Mouse (Mus musculus) heart, embryonic 10.5 days (tissue): Measurements from ENCODE around the gene Ift43. TPM values are rescaled to one million over a fixed set of nuclear protein-coding genes. Genes with fewer than 3 reads are reported as not detected.

Experiments used
- DNase-seq: peaks from one replicate; pipeline ENCODE4 v3.0.0-alpha.2; 2017; ENCODE audit warnings: low spot score
- H3K27ac ChIP-seq: fragments of 300-500 bp; sonication (generic); 2 replicates; pipeline ENCODE4 v1.5.1; 2016; ENCODE audit warnings: mild to moderate bottlenecking
- H3K27me3 ChIP-seq: fragments of 300-500 bp; sonication (generic); 2 replicates; pipeline ENCODE4 v1.6.1; 2016; ENCODE audit warnings: mild to moderate bottlenecking; ENCODE audit not compliant: poor library complexity, insufficient read depth, severe bottlenecking
- H3K36me3 ChIP-seq: fragments of 300-500 bp; sonication (generic); 2 replicates; pipeline ENCODE4 v1.6.1; 2016; ENCODE audit warnings: mild to moderate bottlenecking, moderate library complexity
- H3K4me1 ChIP-seq: fragments of 300-500 bp; sonication (generic); 2 replicates; pipeline ENCODE4 v1.6.1; 2016; ENCODE audit warnings: mild to moderate bottlenecking
- H3K4me3 ChIP-seq: fragments of 300-500 bp; sonication (generic); 2 replicates; pipeline ENCODE4 v1.5.1; 2016; ENCODE audit warnings: mild to moderate bottlenecking, moderate library complexity
- H3K9me3 ChIP-seq: fragments of 300-500 bp; sonication (generic); 2 replicates; pipeline ENCODE4 v1.6.1; 2016; ENCODE audit warnings: mild to moderate bottlenecking, moderate library complexity
- WGBS: fragments of 180-500 bp; shearing (Covaris S2); methylation state at CpG from one replicate; pipeline ENCODE4 v1.1.7; 2016; 5-methylcytosine and 5-hydroxymethylcytosine counted together
- polyA plus RNA-seq: library from polyadenylated mRNA; unstranded; fragments of >200 nt; fragmentation: Nextera tagmentation; extraction: Ambion mirVana; gene quantifications from 2 replicates; pipeline ENCODE4 v1.2.1, GENCODE M21; 2016

The Ift43 gene
- polyA plus RNA-seq, 1 experiment from 2014 or later: 104 TPM

GRCm38 (mm10) chr12:86162890-86163816 lies 80.8 kb downstream of the Ift43 start:
- no peak for DNase-seq
- Histone ChIP-seq H3K9me3 (no peaks in the 10 kb centered on the region), H3K4me3 (no peak overlapping the region), H3K27ac (peak overlapping the region; percentile 63), H3K27me3 (0 out of 2 replicates have a peak, but pooled peaks cover 4% of the 10 kb centered on the region), H3K4me1 (peaks cover 53% of the 10 kb centered on the region), H3K36me3 (peaks cover 17% of the 10 kb centered on the region)
- WGBS: 39% methylated on average over 12 of the region's 12 CpGs

GRCm38 (mm10) chr12:86166244-86166643 lies 83.9 kb downstream of the Ift43 start:
- peaks cover 47% of the 10 kb centered on the region for H3K4me1 ChIP-seq
- 11% methylated on average over 2 of the region's 2 CpGs for WGBS

DNA sequence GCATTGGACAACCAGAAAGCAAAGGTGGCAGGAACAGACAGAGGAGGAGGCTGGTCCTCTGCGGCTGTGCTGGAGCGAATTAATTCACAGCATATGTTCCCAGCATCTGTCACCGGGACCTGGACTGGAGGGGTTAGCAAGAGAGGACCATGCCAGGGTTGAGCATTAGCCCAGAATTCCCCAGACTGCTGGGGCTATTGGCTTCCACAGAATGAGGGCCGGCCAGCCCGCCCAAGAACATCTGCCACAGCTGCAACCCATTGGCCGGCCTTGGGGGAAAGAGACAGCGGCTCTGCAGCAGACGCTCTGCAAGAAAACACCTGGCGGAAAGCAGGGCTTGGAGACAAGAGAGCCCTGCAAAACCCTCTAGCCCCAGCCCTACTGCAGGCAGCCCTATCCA lies 84.7 kb downstream of the Ift43 start:
- Histone ChIP-seq H3K27me3 (0 out of 2 replicates have a peak, but pooled peaks cover 5% of the 10 kb centered on the region), H3K4me1 (peaks cover 49% of the 10 kb centered on the region), H3K4me3 (no peak overlapping the region), H3K9me3 (no peaks in the 10 kb centered on the region), H3K36me3 (peaks cover under 1% of the 10 kb centered on the region; the same call in 1 of the 2 replicates), H3K27ac (0 out of 2 replicates have a peak overlapping the region, but pooled peaks have one; percentile 11)
- DNase-seq: no peak
- WGBS: 51% methylated on average over 9 of the region's 9 CpGs

More at GRCm38 (mm10) chr12:86166244-86166643, 83.9 kb downstream of the Ift43 start:
- Histone ChIP-seq H3K4me3 (no peak overlapping the region), H3K27me3 (0 out of 2 replicates have a peak, but pooled peaks cover 5% of the 10 kb centered on the region), H3K27ac (no peak overlapping the region), H3K9me3 (no peaks in the 10 kb centered on the region), H3K36me3 (peaks cover 8% of the 10 kb centered on the region)
- DNase-seq: no peak

- no peak overlapping the region for H3K4me3 ChIP-seq
- H3K36me3 ChIP-seq: no peaks in the 10 kb centered on the region
- H3K9me3 ChIP-seq: no peaks in the 10 kb centered on the region
- H3K27ac ChIP-seq: no peak overlapping the region
- no peak for DNase-seq
- H3K4me1 ChIP-seq: peaks cover 47% of the 10 kb centered on the region
- 18% methylated on average over 1 of the region's 1 CpGs for WGBS
- H3K27me3 ChIP-seq: 0 out of 2 replicates have a peak, but pooled peaks cover 5% of the 10 kb centered on the region
Observed at GRCm38 (mm10) chr12:86168712-86169111, 86.4 kb downstream of the Ift43 start.

- Histone ChIP-seq H3K27me3 (0 out of 2 replicates have a peak, but pooled peaks cover 9% of the 10 kb centered on the region), H3K9me3 (no peaks in the 10 kb centered on the region), H3K36me3 (no peaks in the 10 kb centered on the region), H3K4me1 (peaks cover 42% of the 10 kb centered on the region), H3K4me3 (no peak overlapping the region), H3K27ac (no peak overlapping the region)
- WGBS: 66% methylated on average over 5 of the region's 5 CpGs
- DNase-seq: no peak
Observed at GRCm38 (mm10) chr12:86169195-86169594, 86.9 kb downstream of the Ift43 start.

DNA sequence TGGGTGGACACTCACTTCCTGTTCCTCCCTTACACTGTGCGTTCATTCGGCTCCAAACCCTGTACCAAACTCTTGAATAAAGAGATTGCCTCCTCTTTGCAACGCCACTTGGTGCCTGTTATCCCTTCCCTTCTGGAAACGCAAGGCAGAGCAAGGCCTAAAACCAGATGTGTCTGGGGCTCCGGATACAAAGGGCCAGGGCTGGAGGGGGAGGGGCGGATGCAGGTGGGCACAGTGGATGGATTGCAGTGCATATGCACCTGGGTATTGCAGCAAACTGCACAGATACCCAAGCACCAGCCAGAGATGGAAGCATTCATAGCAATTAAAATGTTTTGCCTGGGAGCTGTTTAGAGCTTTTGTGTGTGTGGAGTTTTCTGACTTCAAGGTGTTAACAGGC lies 91.0 kb downstream of the Ift43 start:
- 53% methylated on average over 6 of the region's 6 CpGs for WGBS
- Histone ChIP-seq H3K4me1 (peaks cover 46% of the 10 kb centered on the region), H3K27me3 (0 out of 2 replicates have a peak, but pooled peaks cover 8% of the 10 kb centered on the region), H3K4me3 (no peak overlapping the region), H3K9me3 (no peaks in the 10 kb centered on the region), H3K36me3 (no peaks in the 10 kb centered on the region), H3K27ac (0 out of 2 replicates have a peak overlapping the region, but pooled peaks have one; percentile 1)
- DNase-seq: no peak

- Histone ChIP-seq H3K27me3 (0 out of 2 replicates have a peak, but pooled peaks cover 8% of the 10 kb centered on the region), H3K4me3 (no peak overlapping the region), H3K4me1 (peaks cover 43% of the 10 kb centered on the region), H3K9me3 (no peaks in the 10 kb centered on the region), H3K27ac (no peak overlapping the region), H3K36me3 (no peaks in the 10 kb centered on the region)
- WGBS: 78% methylated on average over 12 of the region's 12 CpGs
- DNase-seq: no peak
Observed at GRCm38 (mm10) chr12:86174369-86174768, 92.0 kb downstream of the Ift43 start.

GRCm38 (mm10) chr12:86175476-86175942 lies 93.2 kb downstream of the Ift43 start:
- H3K36me3 ChIP-seq: no peaks in the 10 kb centered on the region
- H3K27me3 ChIP-seq: 0 out of 2 replicates have a peak, but pooled peaks cover 8% of the 10 kb centered on the region
- peak overlapping the region; percentile 45 for H3K27ac ChIP-seq
- no peak for DNase-seq
- peaks cover 53% of the 10 kb centered on the region for H3K4me1 ChIP-seq
- WGBS: 27% methylated on average over 12 of the region's 12 CpGs
- H3K4me3 ChIP-seq: no peak overlapping the region
- no peaks in the 10 kb centered on the region for H3K9me3 ChIP-seq

DNA sequence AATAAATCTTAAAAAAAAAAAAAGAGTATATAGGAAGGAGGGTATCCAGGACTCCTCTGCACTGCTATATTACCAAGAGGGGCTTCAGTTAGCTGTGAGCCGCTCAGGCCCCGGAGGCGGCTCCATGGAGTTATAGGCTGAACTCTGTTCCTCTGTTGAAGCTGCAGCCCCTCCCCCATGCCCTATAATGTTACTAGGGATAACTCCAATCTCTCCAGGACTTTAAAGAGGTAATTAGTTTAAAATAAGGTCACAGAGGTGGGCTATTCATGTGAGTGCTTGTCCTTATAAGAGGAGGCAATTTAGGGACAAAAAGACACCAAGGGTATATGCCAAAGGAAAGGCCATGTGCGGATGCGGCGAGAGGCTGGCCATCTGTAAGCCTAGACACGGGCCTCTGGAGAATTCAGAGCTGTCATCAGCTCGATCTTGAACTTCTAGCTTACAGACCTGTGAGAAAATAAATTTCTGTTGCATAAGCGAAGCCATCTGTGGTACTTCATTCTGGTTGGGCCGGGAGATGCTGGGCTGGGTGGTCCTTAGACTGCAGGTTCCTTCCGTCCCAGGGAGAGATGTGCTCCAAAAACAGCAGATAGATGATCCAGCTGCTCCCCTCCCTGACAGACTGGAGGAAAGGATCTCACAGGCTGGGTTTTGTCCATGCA lies 94.5 kb downstream of the Ift43 start:
- WGBS: 66% methylated on average over 11 of the region's 11 CpGs

GRCm38 (mm10) chr12:86179266-86179665 lies 96.9 kb downstream of the Ift43 start:
- peaks cover 54% of the 10 kb centered on the region for H3K4me1 ChIP-seq
- H3K36me3 ChIP-seq: no peaks in the 10 kb centered on the region
- H3K4me3 ChIP-seq: no peak overlapping the region
- no peak overlapping the region for H3K27ac ChIP-seq
- H3K9me3 ChIP-seq: no peaks in the 10 kb centered on the region
- WGBS: 85% methylated on average over 7 of the region's 7 CpGs
- 0 out of 2 replicates have a peak, but pooled peaks cover 4% of the 10 kb centered on the region for H3K27me3 ChIP-seq
- DNase-seq: no peak

More for the DNA sequence above, 94.5 kb downstream of the Ift43 start:
- peaks cover 63% of the 10 kb centered on the region for H3K4me1 ChIP-seq
- no peak for DNase-seq
- H3K36me3 ChIP-seq: no peaks in the 10 kb centered on the region
- 0 out of 2 replicates have a peak, but pooled peaks cover 8% of the 10 kb centered on the region for H3K27me3 ChIP-seq
- no peak overlapping the region for H3K4me3 ChIP-seq
- H3K27ac ChIP-seq: no peak overlapping the region
- H3K9me3 ChIP-seq: no peaks in the 10 kb centered on the region

DNA sequence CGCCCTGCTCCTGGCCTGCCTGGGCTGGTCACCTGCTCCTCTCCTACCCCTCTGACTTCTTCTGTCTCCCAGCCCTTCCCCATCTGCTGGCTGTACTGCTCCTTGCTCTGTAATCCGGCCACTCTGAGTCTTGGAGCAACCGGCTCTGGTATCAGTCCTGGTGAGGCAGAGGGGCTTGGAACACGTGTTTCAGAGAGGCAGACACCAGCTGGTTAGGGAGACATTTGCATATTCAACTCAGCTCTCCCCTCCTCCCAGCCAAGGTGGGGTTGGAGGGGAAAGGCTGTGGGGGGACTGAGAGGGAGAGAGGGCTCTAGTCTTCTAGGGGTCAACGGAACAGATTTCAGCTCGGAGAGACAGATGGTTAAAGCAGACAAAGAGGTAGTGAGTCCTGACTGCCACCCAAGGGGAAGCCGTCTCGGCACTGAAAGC lies 99.0 kb downstream of the Ift43 start:
- Histone ChIP-seq H3K27me3 (0 out of 2 replicates have a peak, but pooled peaks cover 1% of the 10 kb centered on the region), H3K4me1 (peaks cover 35% of the 10 kb centered on the region), H3K9me3 (no peaks in the 10 kb centered on the region), H3K27ac (no peak overlapping the region), H3K4me3 (no peak overlapping the region), H3K36me3 (no peaks in the 10 kb centered on the region)
- DNase-seq: no peak
- 30% methylated on average over 8 of the region's 8 CpGs for WGBS

GRCm38 (mm10) chr12:86181879-86182278 lies 99.5 kb downstream of the Ift43 start:
- Histone ChIP-seq H3K4me1 (peaks cover 31% of the 10 kb centered on the region), H3K9me3 (no peaks in the 10 kb centered on the region), H3K4me3 (no peak overlapping the region), H3K36me3 (no peaks in the 10 kb centered on the region), H3K27me3 (peaks cover 7% of the 10 kb centered on the region; the same call in 1 of the 2 replicates), H3K27ac (no peak overlapping the region)
- 41% methylated on average over 2 of the region's 2 CpGs for whole genome bisulfite sequencing
- DNase-seq: no peak
